Mouse (Mus musculus) liver, postnatal 0 days (tissue): ENCODE measurements around the gene Adgra3. TPM values are rescaled to one million over a fixed set of nuclear protein-coding genes. Genes with fewer than 3 reads are reported as not detected.

ENCODE experiments used
- ATAC-seq: fragments of 200-750 bp; cut with Nextera tagmentation; 2 replicates; pipeline ENCODE4 v1.8.0; 2017; ENCODE audit warnings: mild to moderate bottlenecking, moderate library complexity
- DNase-seq: peaks from one replicate; pipeline ENCODE4 v3.0.0-alpha.2; 2016
- H3K27ac ChIP-seq: fragments of 300-500 bp; sonication (generic); 2 replicates; pipeline ENCODE4 v1.5.1; 2014; ENCODE audit warnings: antibody characterized with exemption, moderate library complexity, mild to moderate bottlenecking, low read depth
- H3K27me3 ChIP-seq: fragments of 300-500 bp; sonication (generic); 2 replicates; pipeline ENCODE4 v1.6.1; 2014; ENCODE audit warnings: low read length, control low read depth, mixed read lengths; ENCODE audit not compliant: insufficient read depth
- H3K36me3 ChIP-seq: fragments of 300-500 bp; sonication (generic); replicated peaks from 2 replicates; pipeline ENCODE4 v1.6.1; 2014; ENCODE audit warnings: mild to moderate bottlenecking, control low read depth, low read length, moderate library complexity, mixed read lengths; ENCODE audit not compliant: insufficient read depth
- H3K4me1 ChIP-seq: fragments of 300-500 bp; sonication (generic); 2 replicates; pipeline ENCODE4 v1.6.1; 2014; ENCODE audit warnings: antibody characterized with exemption, mild to moderate bottlenecking, control low read depth; ENCODE audit not compliant: insufficient read depth
- H3K4me2 ChIP-seq: fragments of 300-500 bp; sonication (generic); 2 replicates; pipeline ENCODE4 v1.6.1; 2014; ENCODE audit warnings: low read depth, mild to moderate bottlenecking, low read length, moderate library complexity, mixed read lengths
- H3K4me3 ChIP-seq: fragments of 300-500 bp; sonication (generic); 2 replicates; pipeline ENCODE4 v1.5.1; 2014; ENCODE audit warnings: low read depth, low read length
- H3K9ac ChIP-seq: fragments of 300-500 bp; sonication (generic); replicated peaks from 2 replicates; pipeline ENCODE4 v1.6.1; 2014; ENCODE audit warnings: mild to moderate bottlenecking, moderate library complexity
- H3K9me3 ChIP-seq: fragments of 300-500 bp; sonication (generic); 2 replicates; pipeline ENCODE4 v1.6.1; 2016; ENCODE audit warnings: mild to moderate bottlenecking, control low read depth, low read length, mixed read lengths
- CTCF ChIP-seq: sonication (generic); IDR thresholded peaks from 2 replicates; pipeline ENCODE4 v1.5.1; 2016; ENCODE audit warnings: antibody characterized with exemption, low read depth
- EP300 ChIP-seq: IDR thresholded peaks from 2 replicates; pipeline ENCODE4 v1.6.1; 2016; ENCODE audit warnings: antibody characterized with exemption, low read depth, mild to moderate bottlenecking
- WGBS: fragments of 180-500 bp; shearing (Covaris S2); extraction: QIAGEN DNeasy Blood & Tissue Kit; methylation state at CpG from one replicate; pipeline ENCODE4 v1.1.7; 2014; ENCODE audit not compliant: insufficient replicate concordance; 5-methylcytosine and 5-hydroxymethylcytosine counted together
- polyA plus RNA-seq: library from polyadenylated mRNA; unstranded; fragments of >200 nt; fragmentation: Nextera tagmentation; extraction: Ambion mirVana; gene quantifications from 2 replicates; pipeline ENCODE4 v1.2.1, GENCODE M21; 2015

Gene Adgra3
- polyA plus RNA-seq, 1 experiment from 2014 or later: 2.3 TPM

- no peaks in the 10 kb centered on the region for H3K9me3 ChIP-seq
- H3K4me3 ChIP-seq: no peak overlapping the region
- no peaks in the 10 kb centered on the region for H3K4me1 ChIP-seq
- no peak for ATAC-seq
- H3K9ac ChIP-seq: no peak overlapping the region
- H3K36me3 ChIP-seq: no peaks in the 10 kb centered on the region
- H3K27me3 ChIP-seq: no peaks in the 10 kb centered on the region
- H3K4me2 ChIP-seq: no peak overlapping the region
- DNase-seq: no peak
- TF ChIP-seq CTCF (no peak), EP300 (no peak)
- no peak overlapping the region for H3K27ac ChIP-seq
- 69% methylated on average over 4 of the region's 4 CpGs for WGBS
These were observed 6.3 kb downstream of the Adgra3 start for GRCm38 (mm10) chr5:50052456-50052855.

DNA sequence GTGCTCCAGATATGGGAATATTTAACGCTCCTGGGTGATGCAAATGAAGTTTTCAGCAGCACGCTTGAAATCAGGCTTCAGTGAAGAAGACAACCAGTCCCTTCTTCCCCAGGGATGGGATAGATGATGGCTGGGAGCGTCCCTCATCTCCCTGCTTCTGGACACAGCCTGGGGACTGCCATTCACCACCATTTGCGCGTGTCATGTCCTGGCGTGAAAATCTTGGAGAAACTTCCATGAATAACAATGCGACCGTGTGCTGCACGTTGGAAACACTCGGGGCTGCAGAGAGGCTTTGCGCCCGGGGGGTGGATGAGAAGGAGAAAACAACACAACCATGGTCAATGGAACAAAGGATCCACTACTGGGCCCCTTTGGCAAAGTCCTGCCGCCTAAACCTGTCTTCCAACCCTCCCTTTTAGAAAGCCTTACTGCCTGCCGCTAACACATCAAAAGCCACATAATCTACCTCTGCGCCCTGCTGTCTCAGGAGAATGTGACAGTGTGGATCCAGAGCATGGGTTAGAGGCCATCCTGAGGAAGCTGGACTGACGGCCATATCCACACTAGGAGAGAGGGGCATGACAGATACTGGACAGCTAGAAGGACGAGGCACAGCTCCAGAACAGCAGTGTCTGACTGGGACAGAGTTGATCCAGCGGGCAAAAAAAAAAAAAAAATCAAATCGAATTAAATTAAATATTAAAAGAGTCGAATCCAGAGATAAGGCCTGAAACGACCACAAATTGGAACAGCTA is 8.0 kb downstream of the Adgra3 start:
- WGBS: 81% methylated on average over 21 of the region's 21 CpGs
- DNase-seq: no peak

GRCm38 (mm10) chr5:50050037-50050436 is 8.8 kb downstream of the Adgra3 start:
- H3K4me2 ChIP-seq: no peak overlapping the region
- DNase-seq: no peak
- no peaks in the 10 kb centered on the region for H3K36me3 ChIP-seq
- no peak overlapping the region for H3K4me3 ChIP-seq
- H3K9me3 ChIP-seq: no peaks in the 10 kb centered on the region
- no peak for ATAC-seq
- no peaks in the 10 kb centered on the region for H3K4me1 ChIP-seq
- no peaks in the 10 kb centered on the region for H3K27me3 ChIP-seq
- WGBS: 72% methylated on average over 3 of the region's 3 CpGs
- no peak overlapping the region for H3K9ac ChIP-seq
- no peak for TF ChIP-seq CTCF
- no peak for TF ChIP-seq EP300
- H3K27ac ChIP-seq: no peak overlapping the region

More for the DNA sequence above, 8.0 kb downstream of the Adgra3 start:
- Histone ChIP-seq H3K4me3 (no peak overlapping the region), H3K4me2 (no peak overlapping the region), H3K9me3 (no peaks in the 10 kb centered on the region), H3K9ac (no peak overlapping the region), H3K27ac (no peak overlapping the region), H3K4me1 (no peaks in the 10 kb centered on the region), H3K27me3 (no peaks in the 10 kb centered on the region), H3K36me3 (no peaks in the 10 kb centered on the region)
- no peak for TF ChIP-seq EP300
- TF ChIP-seq CTCF: no peak
- ATAC-seq: no peak

- DNase-seq: no peak
- H3K9ac ChIP-seq: no peak overlapping the region
These were observed 9.3 kb downstream of the Adgra3 start for GRCm38 (mm10) chr5:50049506-50049905.

DNA sequence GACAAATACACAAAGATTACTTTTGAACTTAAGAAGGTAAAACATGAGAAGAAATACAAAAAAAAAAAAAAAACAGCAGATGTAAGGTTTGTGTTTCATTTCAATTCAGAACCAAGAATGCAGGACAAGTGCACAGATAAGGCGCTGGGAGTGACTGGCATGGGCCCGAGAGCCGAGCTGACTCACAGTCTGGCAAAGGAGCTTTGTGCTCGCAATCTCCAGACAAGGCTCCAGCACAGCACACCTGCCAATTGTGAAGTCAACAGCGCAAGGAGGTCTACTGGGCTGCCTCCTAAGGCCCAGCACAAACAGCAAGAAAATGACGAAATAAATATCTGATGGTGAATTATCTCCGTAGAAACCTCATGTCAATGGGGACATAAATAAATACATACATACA is 9.8 kb downstream of the Adgra3 start:
- WGBS: 55% methylated on average over 7 of the region's 7 CpGs
- no peak for ATAC-seq
- Histone ChIP-seq H3K4me3 (no peak overlapping the region), H3K9me3 (no peaks in the 10 kb centered on the region), H3K27me3 (no peaks in the 10 kb centered on the region), H3K4me1 (no peaks in the 10 kb centered on the region), H3K4me2 (no peak overlapping the region), H3K36me3 (no peaks in the 10 kb centered on the region), H3K9ac (no peak overlapping the region), H3K27ac (no peak overlapping the region)
- TF ChIP-seq EP300 (no peak), CTCF (no peak)
- DNase-seq: no peak

More at GRCm38 (mm10) chr5:50049506-50049905, 9.3 kb downstream of the Adgra3 start:
- no peaks in the 10 kb centered on the region for H3K36me3 ChIP-seq
- H3K27me3 ChIP-seq: no peaks in the 10 kb centered on the region
- 84% methylated on average over 8 of the region's 8 CpGs for WGBS
- H3K4me2 ChIP-seq: no peak overlapping the region
- no peaks in the 10 kb centered on the region for H3K4me1 ChIP-seq
- no peak overlapping the region for H3K4me3 ChIP-seq
- no peaks in the 10 kb centered on the region for H3K9me3 ChIP-seq
- no peak for ATAC-seq
- TF ChIP-seq EP300: no peak
- TF ChIP-seq CTCF: no peak
- H3K27ac ChIP-seq: no peak overlapping the region

DNA sequence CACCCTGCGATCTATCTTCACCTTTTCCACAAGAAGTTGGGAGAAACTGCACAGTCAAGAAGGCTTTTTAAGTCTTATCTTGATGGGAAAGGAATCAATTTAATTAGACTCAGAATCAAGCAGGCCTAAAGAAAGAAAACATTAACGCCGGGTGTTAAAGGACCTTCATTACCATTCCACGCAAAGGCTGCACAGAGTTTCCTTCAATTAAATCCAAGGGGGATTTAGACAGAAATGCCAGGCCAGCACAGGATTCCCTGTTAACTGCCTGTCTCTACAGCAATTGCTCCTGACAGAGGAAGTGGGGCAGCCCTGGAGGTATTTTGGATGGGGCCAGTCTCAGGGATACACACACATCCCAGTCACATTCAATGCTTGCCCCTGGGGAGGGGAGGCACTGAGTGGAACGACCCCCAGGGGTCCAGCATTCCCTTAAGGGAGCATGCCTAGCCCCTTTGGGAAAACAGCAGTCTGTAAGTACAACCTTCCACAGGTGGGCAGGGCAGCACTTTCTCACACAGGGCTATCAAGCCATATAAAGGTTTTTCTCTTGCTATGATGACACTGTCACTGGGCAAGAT is 10.4 kb downstream of the Adgra3 start:
- Histone ChIP-seq H3K9ac (no peak overlapping the region), H3K4me3 (no peak overlapping the region), H3K27me3 (no peaks in the 10 kb centered on the region), H3K4me1 (no peaks in the 10 kb centered on the region), H3K9me3 (no peaks in the 10 kb centered on the region), H3K36me3 (no peaks in the 10 kb centered on the region), H3K4me2 (no peak overlapping the region), H3K27ac (no peak overlapping the region)
- no peak for DNase-seq
- WGBS: 77% methylated on average over 5 of the region's 5 CpGs
- no peak for ATAC-seq
- TF ChIP-seq EP300 (no peak), CTCF (no peak)
